Comparison of ENCODE assay signal across 8 mouse cellular contexts in genomic region chr9:31211690-31212499, GRCm38 (mm10). TPM values are rescaled to one million over a fixed set of nuclear protein-coding genes. Genes with fewer than 3 reads are reported as not detected.
DNase-seq lines count a peak whose midpoint lies in the region; ATAC-seq and TF ChIP-seq lines count a peak whose summit lies in the region.

TSS of gene Aplp2 (minus strand) at chr9:31211815.

- in situ Hi-C loops in CH12.LX (cut with MboI; ENCODE audit: low pct_ligation_motif_present, low pct_unique_long_range_greater_than_20kb, low sequenced_read_pairs): no loop called here

- peak within 1 kb of the TSS; percentile 58 for H3K9ac ChIP-seq in CH12.LX (ENCODE audit: insufficient read depth, low read depth)
- H3K9ac ChIP-seq in forebrain, embryonic 11.5 days (ENCODE audit: low read length): peak within 1 kb of the TSS; percentile 88
- H3K9ac ChIP-seq in heart, embryonic 16.5 days (ENCODE audit: low read length): peak within 1 kb of the TSS; percentile 96
- H3K9ac ChIP-seq in liver, embryonic 15.5 days: peak within 1 kb of the TSS; percentile 96
- H3K9ac ChIP-seq in neural tube, embryonic 12.5 days: peak within 1 kb of the TSS; percentile 98

- H3K4me1 ChIP-seq in CH12.LX (ENCODE audit: control insufficient read depth in 1 of 2, insufficient read depth in 2 of 2): peaks cover 0 to 5% of the 10 kb centered on the region in 2 experiments; a peak in 2 of 4 replicates
- peaks cover 8% of the 10 kb centered on the region; the same call in 1 of the 2 replicates for H3K4me1 ChIP-seq in forebrain, embryonic 11.5 days (replicated peaks; ENCODE audit: control insufficient read depth, insufficient read depth, low read length)
- peaks cover 19% of the 10 kb centered on the region for H3K4me1 ChIP-seq in heart, embryonic 16.5 days (ENCODE audit: control insufficient read depth, insufficient read depth, low read length)
- peaks cover 44% of the 10 kb centered on the region for H3K4me1 ChIP-seq in liver, embryonic 15.5 days (replicated peaks)
- peaks cover 26% of the 10 kb centered on the region for H3K4me1 ChIP-seq in neural tube, embryonic 12.5 days

- TF ChIP-seq RAD21 in CH12.LX (IDR thresholded peaks at IDR 0.05; ENCODE audit: low read depth, low read length): no peak

- peak; percentile 99 for TF ChIP-seq POLR2A in CH12.LX (IDR thresholded peaks at IDR 0.05; ENCODE audit: low read depth, low read length)

- H3K4me3 ChIP-seq in CH12.LX (replicated peaks in 1 of 3; ENCODE audit: low read depth in 2 of 3, low read length in 2 of 3, poor library complexity in 1 of 3): peak within 1 kb of the TSS; percentile 65 to 89 (median 85)
- H3K4me3 ChIP-seq in forebrain, embryonic 11.5 days (ENCODE audit: low read depth, low read length): peak within 1 kb of the TSS; percentile 98
- peak within 1 kb of the TSS; percentile 99 for H3K4me3 ChIP-seq in heart, embryonic 16.5 days (ENCODE audit: low read length)
- peak within 1 kb of the TSS; percentile 99 for H3K4me3 ChIP-seq in liver, embryonic 15.5 days (replicated peaks)
- peak within 1 kb of the TSS; percentile 99 for H3K4me3 ChIP-seq in neural tube, embryonic 12.5 days

- no peaks in the 10 kb centered on the region; the same call in 1 of the 2 replicates for H3K79me2 ChIP-seq in CH12.LX (replicated peaks; ENCODE audit: control insufficient read depth, extremely low read depth, insufficient read depth, poor library complexity, severe bottlenecking)

- peak; percentile 97 for DNase-seq in CH12.LX (ENCODE audit: extremely low read depth)
- DNase-seq in c-Kit-positive CD71-positive TER-119-negative erythroid progenitor cells, embryonic 14.5 days (ENCODE audit: low read depth): peak; percentile 95
- peak; percentile 98 for DNase-seq in forebrain, embryonic 11.5 days (ENCODE audit: low spot score)
- DNase-seq in kidney, postnatal 36 days: peak; percentile 99
- peak; percentile 99 for DNase-seq in telencephalon, adult 2 months (ENCODE audit: low read depth, low spot score)

- H3K27me3 ChIP-seq in CH12.LX (replicated peaks): peaks cover 11% of the 10 kb centered on the region
- H3K27me3 ChIP-seq in forebrain, embryonic 11.5 days (ENCODE audit: control insufficient read depth, insufficient read depth, low read length): no peaks in the 10 kb centered on the region
- H3K27me3 ChIP-seq in heart, embryonic 16.5 days (ENCODE audit: control insufficient read depth, insufficient read depth, low read length): no peaks in the 10 kb centered on the region
- H3K27me3 ChIP-seq in liver, embryonic 15.5 days: no peaks in the 10 kb centered on the region
- no peaks in the 10 kb centered on the region for H3K27me3 ChIP-seq in neural tube, embryonic 12.5 days (replicated peaks)

- H3K4me2 ChIP-seq in CH12.LX (ENCODE audit: insufficient read depth, low read depth, poor library complexity, severe bottlenecking): peak within 1 kb of the TSS; percentile 100
- H3K4me2 ChIP-seq in forebrain, embryonic 11.5 days (ENCODE audit: low read depth, low read length, severe bottlenecking): peak within 1 kb of the TSS; percentile 89
- H3K4me2 ChIP-seq in heart, embryonic 16.5 days (ENCODE audit: low read depth, low read length): peak within 1 kb of the TSS; percentile 93
- peak within 1 kb of the TSS; percentile 91 for H3K4me2 ChIP-seq in liver, embryonic 15.5 days
- H3K4me2 ChIP-seq in neural tube, embryonic 12.5 days (replicated peaks): peak within 1 kb of the TSS; percentile 93

- TF ChIP-seq EP300 in CH12.LX (IDR thresholded peaks at IDR 0.05; ENCODE audit: low read length): no peak

- H3K36me3 ChIP-seq in CH12.LX (replicated peaks in 1 of 2; ENCODE audit: control insufficient read depth in 1 of 2, insufficient read depth in 1 of 2, low read length in 1 of 2): no peaks in the 10 kb centered on the region
- H3K36me3 ChIP-seq in forebrain, embryonic 11.5 days (ENCODE audit: control insufficient read depth, insufficient read depth, low read length): no peaks in the 10 kb centered on the region
- no peaks in the 10 kb centered on the region for H3K36me3 ChIP-seq in heart, embryonic 16.5 days (ENCODE audit: control insufficient read depth, insufficient read depth)
- no peaks in the 10 kb centered on the region for H3K36me3 ChIP-seq in liver, embryonic 15.5 days (replicated peaks)
- H3K36me3 ChIP-seq in neural tube, embryonic 12.5 days: no peaks in the 10 kb centered on the region

- no peak for TF ChIP-seq CTCF in CH12.LX (conservative IDR thresholded peaks at IDR 0.05 in 1 of 2, IDR thresholded peaks at IDR 0.05 in 1 of 2; ENCODE audit: low read depth in 2 of 2, low read length in 2 of 2)

- under 1% methylated on average over 63 of the region's 63 CpGs for WGBS in forebrain, embryonic 11.5 days
- under 1% methylated on average over 61 of the region's 63 CpGs for WGBS in heart, embryonic 16.5 days
- under 1% methylated on average over 63 of the region's 63 CpGs for WGBS in liver, embryonic 15.5 days (ENCODE audit: insufficient replicate concordance)
- WGBS in neural tube, embryonic 12.5 days: under 1% methylated on average over 63 of the region's 63 CpGs

- H3K9me3 ChIP-seq in CH12.LX (replicated peaks; ENCODE audit: low read length): no peaks in the 10 kb centered on the region
- H3K9me3 ChIP-seq in forebrain, embryonic 11.5 days (ENCODE audit: control insufficient read depth, low read length): no peaks in the 10 kb centered on the region
- no peaks in the 10 kb centered on the region for H3K9me3 ChIP-seq in heart, embryonic 16.5 days (replicated peaks; ENCODE audit: control insufficient read depth, low read length)
- H3K9me3 ChIP-seq in liver, embryonic 15.5 days (replicated peaks): no peaks in the 10 kb centered on the region
- no peaks in the 10 kb centered on the region for H3K9me3 ChIP-seq in neural tube, embryonic 12.5 days

- no peak within 1 kb of the TSS for H3K27ac ChIP-seq in CH12.LX (ENCODE audit: insufficient read depth, low read depth)
- peak within 1 kb of the TSS; percentile 84 for H3K27ac ChIP-seq in forebrain, embryonic 11.5 days (ENCODE audit: low read depth, low read length)
- peak within 1 kb of the TSS; percentile 94 for H3K27ac ChIP-seq in heart, embryonic 16.5 days (ENCODE audit: low read length)
- peak within 1 kb of the TSS; percentile 91 for H3K27ac ChIP-seq in liver, embryonic 15.5 days (replicated peaks)
- H3K27ac ChIP-seq in neural tube, embryonic 12.5 days: peak within 1 kb of the TSS; percentile 95

- dilution Hi-C loops in CH12.LX (cut with MboI; ENCODE audit: extremely low pct_ligation_motif_present, extremely low pct_unique_long_range_greater_than_20kb, low sequenced_read_pairs): no loop called here

- peak; percentile 99 for ATAC-seq in forebrain, embryonic 11.5 days (replicated peaks; ENCODE audit: low FRiP score)
- ATAC-seq in heart, embryonic 16.5 days (replicated peaks; ENCODE audit: extremely low read depth, insufficient read depth, low FRiP score): peak; percentile 99
- peak; percentile 98 for ATAC-seq in liver, embryonic 15.5 days (ENCODE audit: insufficient read depth)
- peak; percentile 99 for ATAC-seq in neural tube, embryonic 12.5 days (ENCODE audit: low FRiP score, low read depth)

TF ChIP-seq in CH12.LX, 34 proteins besides CTCF, POLR2A, EP300 and RAD21 (continues in another document):
- TF ChIP-seq BHLHE40 (IDR thresholded peaks at IDR 0.05; ENCODE audit: low read depth, low read length) (0 out of 2 replicates have a peak, but pooled peaks have one; percentile 15), ZC3H11A (IDR thresholded peaks at IDR 0.05; ENCODE audit: low read depth, low read length) (no peak), USF1 (IDR thresholded peaks at IDR 0.05; ENCODE audit: low read depth, low read length) (no peak), SMC3 (IDR thresholded peaks at IDR 0.05; ENCODE audit: low read depth, low read length) (no peak), ELF1 (IDR thresholded peaks at IDR 0.05; ENCODE audit: low read depth, low read length) (peak; percentile 53), RCOR1 (conservative IDR thresholded peaks at IDR 0.05; ENCODE audit: low read depth, low read length) (no peak), MXI1 (IDR thresholded peaks at IDR 0.05; ENCODE audit: low read depth, low read length) (0 out of 2 replicates have a peak, but pooled peaks have one; percentile 38), CHD1 (IDR thresholded peaks at IDR 0.05; ENCODE audit: low read depth, low read length) (no peak), IRF4 (IDR thresholded peaks at IDR 0.05; ENCODE audit: low read depth, low read length) (0 out of 2 replicates have a peak, but pooled peaks have one; percentile 29), KAT2A (IDR thresholded peaks at IDR 0.05; ENCODE audit: insufficient replicate concordance, low read length) (no peak), ZNF384 (IDR thresholded peaks at IDR 0.05; ENCODE audit: low read depth, low read length) (no peak), ZKSCAN1 (IDR thresholded peaks at IDR 0.05; ENCODE audit: borderline replicate concordance, low read depth, low read length) (no peak), JUND (conservative IDR thresholded peaks at IDR 0.05; ENCODE audit: low read depth, low read length) (no peak), TCF12 (IDR thresholded peaks at IDR 0.05; ENCODE audit: low read depth, low read length) (peak; percentile 98), PAX5 (IDR thresholded peaks at IDR 0.05; ENCODE audit: low read length) (no peak), NELFE (IDR thresholded peaks at IDR 0.05; ENCODE audit: low read depth, low read length) (peak; percentile 97), SIN3A (IDR thresholded peaks at IDR 0.05; ENCODE audit: low read length) (no peak), MAZ (IDR thresholded peaks at IDR 0.05; ENCODE audit: low read depth, low read length) (peak; percentile 100), MEF2A (IDR thresholded peaks at IDR 0.05; ENCODE audit: borderline replicate concordance, low read depth, low read length) (no peak), ZMIZ1 (IDR thresholded peaks at IDR 0.05; ENCODE audit: low read depth, low read length) (peak; percentile 96), MAX (IDR thresholded peaks at IDR 0.05; ENCODE audit: low read length) (no peak), MAFK (IDR thresholded peaks at IDR 0.05; ENCODE audit: insufficient replicate concordance, low read length) (no peak), ETS1 (conservative IDR thresholded peaks at IDR 0.05; ENCODE audit: low read depth, low read length) (no peak), USF2 (conservative IDR thresholded peaks at IDR 0.05; ENCODE audit: low read depth, low read length) (no peak)

RNA-seq across cellular contexts. Expression of gene Aplp2, which starts in this region (rescaled TPM):
- total RNA-seq in CH12.LX (2012; rRNA removed) (26.0 and 30.4 TPM in 2 replicates), CH12.LX (2014; rRNA removed) (39.1 and 44.3 TPM in 2 replicates)
- 52.7 and 55.1 TPM in 2 replicates for polyA plus RNA-seq in CH12.LX (2012; ENCODE audit: insufficient read length, low read depth)
- polyA plus RNA-seq in forebrain, embryonic 11.5 days (2014; fragmentation: Nextera tagmentation; extraction: Ambion mirVana): 209 and 217 TPM in 2 replicates
- polyA plus RNA-seq in heart, embryonic 16.5 days (2015; fragmentation: Nextera tagmentation; extraction: Ambion mirVana): 392 and 422 TPM in 2 replicates
- polyA plus RNA-seq in liver, embryonic 15.5 days (2015; fragmentation: Nextera tagmentation; extraction: Ambion mirVana): 182 and 192 TPM in 2 replicates
- 308 and 334 TPM in 2 replicates for polyA plus RNA-seq in neural tube, embryonic 12.5 days (2016; fragmentation: Nextera tagmentation; extraction: Ambion mirVana)
